Mouse (Mus musculus): ENCODE data around the gene Ano4. TPM values are rescaled to one million over a fixed set of nuclear protein-coding genes. Genes with fewer than 3 reads are reported as not detected.

Gene Ano4
- polyA plus RNA-seq, 1 experiment from 2014 or later, result 5.3 TPM

DNA sequence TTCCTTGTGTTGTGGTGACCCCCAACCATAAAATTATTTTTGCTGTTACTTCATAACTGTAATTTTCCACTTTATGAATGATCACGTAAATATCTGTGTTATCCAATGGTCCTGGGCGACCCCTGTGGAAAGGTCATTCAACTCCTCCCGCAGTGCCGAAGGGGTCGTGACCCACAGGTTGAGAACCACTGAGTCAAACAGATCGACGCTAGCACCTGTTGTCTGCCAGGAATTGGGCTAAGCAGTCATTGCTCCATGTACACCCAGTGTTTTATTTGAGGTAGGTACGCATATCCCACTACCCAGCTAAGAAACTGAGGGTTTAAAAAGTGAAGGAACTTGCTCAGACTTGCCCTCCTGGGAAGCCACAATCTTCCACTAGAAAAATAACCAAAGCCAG lies 14.8 kb downstream of the Ano4 start:
- no peak overlapping the region for H3K27ac ChIP-seq (replicated peaks in 1 of 2; ENCODE audit: control insufficient read depth in 1 of 2, insufficient read depth in 1 of 2, low read depth in 2 of 2, low read length in 2 of 2)
- H3K9me3 ChIP-seq (ENCODE audit: control insufficient read depth, low read length), result no peaks in the 10 kb centered on the region
- no peaks in the 10 kb centered on the region for H3K27me3 ChIP-seq (ENCODE audit: control insufficient read depth, insufficient read depth, low read length)
- no peaks in the 10 kb centered on the region for H3K4me1 ChIP-seq (ENCODE audit: control insufficient read depth in 2 of 2, insufficient read depth in 2 of 2, low read length in 2 of 2)
- H3K4me2 ChIP-seq (ENCODE audit: low read length), result no peak overlapping the region
- H3K4me3 ChIP-seq (ENCODE audit: control insufficient read depth in 1 of 2, insufficient read depth in 1 of 2, low read depth in 1 of 2, low read length in 2 of 2), result no peak overlapping the region
- 79% methylated on average over 8 of the region's 8 CpGs for WGBS
- no peak for ATAC-seq (ENCODE audit: insufficient number of reproducible peaks, insufficient read depth, low FRiP score, low read depth)
- no peaks in the 10 kb centered on the region for H3K36me3 ChIP-seq (ENCODE audit: control insufficient read depth, insufficient read depth, low read length)
- no peak overlapping the region for H3K9ac ChIP-seq (ENCODE audit: low read length)

DNA sequence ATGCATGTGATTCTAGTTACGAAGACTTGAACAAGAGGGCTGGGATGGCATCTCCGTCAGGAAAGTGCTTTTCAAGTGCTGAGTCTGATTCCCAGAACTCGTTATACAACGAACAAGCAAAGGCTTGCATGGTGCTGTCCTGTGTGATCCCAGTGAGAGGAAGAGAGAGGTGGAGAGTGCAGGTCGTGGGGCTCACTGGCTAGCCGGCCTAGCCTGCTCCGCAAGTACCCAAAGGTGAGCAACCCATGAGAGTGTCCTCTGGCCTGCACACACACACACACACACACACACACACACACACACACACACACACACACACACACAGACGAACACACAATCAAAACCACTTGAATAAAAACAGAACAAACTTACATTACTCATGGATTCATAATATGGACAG lies 15.7 kb downstream of the Ano4 start:
- no peaks in the 10 kb centered on the region for H3K4me1 ChIP-seq (ENCODE audit: control insufficient read depth in 2 of 2, insufficient read depth in 2 of 2, low read length in 2 of 2)
- no peak overlapping the region for H3K4me2 ChIP-seq (ENCODE audit: low read length)
- H3K9me3 ChIP-seq (ENCODE audit: control insufficient read depth, low read length), result no peaks in the 10 kb centered on the region
- H3K27ac ChIP-seq (replicated peaks in 1 of 2; ENCODE audit: control insufficient read depth in 1 of 2, insufficient read depth in 1 of 2, low read depth in 2 of 2, low read length in 2 of 2), result no peak overlapping the region
- no peaks in the 10 kb centered on the region for H3K36me3 ChIP-seq (ENCODE audit: control insufficient read depth, insufficient read depth, low read length)
- WGBS, result 78% methylated on average over 8 of the region's 8 CpGs
- no peak for ATAC-seq (ENCODE audit: insufficient number of reproducible peaks, insufficient read depth, low FRiP score, low read depth)
- H3K9ac ChIP-seq (ENCODE audit: low read length), result no peak overlapping the region
- no peaks in the 10 kb centered on the region for H3K27me3 ChIP-seq (ENCODE audit: control insufficient read depth, insufficient read depth, low read length)
- no peak overlapping the region for H3K4me3 ChIP-seq (ENCODE audit: control insufficient read depth in 1 of 2, insufficient read depth in 1 of 2, low read depth in 1 of 2, low read length in 2 of 2)

DNA sequence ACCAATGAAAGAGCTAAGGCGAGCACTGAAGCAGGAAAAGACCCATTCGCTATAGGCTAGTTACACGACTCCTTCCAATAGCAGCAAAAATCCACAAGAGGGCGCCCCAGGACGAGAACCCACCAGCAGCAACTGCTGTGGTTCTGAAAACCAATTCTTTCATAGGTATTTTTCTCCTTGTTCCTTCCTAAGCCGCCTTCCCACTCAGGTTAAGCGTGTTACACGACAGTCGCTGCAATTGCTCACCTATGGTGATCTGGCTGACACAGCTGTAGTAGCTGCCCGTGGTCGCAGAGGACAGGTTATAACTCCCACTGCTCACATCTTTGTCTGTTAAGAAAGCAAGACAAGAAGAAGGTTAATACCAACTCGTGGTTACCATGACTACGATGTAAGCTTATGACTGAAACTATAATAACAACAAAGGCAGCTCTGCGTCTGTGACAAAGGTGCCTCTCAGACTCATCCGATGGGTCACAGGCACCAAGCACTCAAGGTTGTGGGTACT lies 17.5 kb downstream of the Ano4 start:
- no peak overlapping the region for H3K9ac ChIP-seq (ENCODE audit: low read length)
- no peaks in the 10 kb centered on the region for H3K27me3 ChIP-seq (ENCODE audit: control insufficient read depth, insufficient read depth, low read length)
- WGBS, result 34% methylated on average over 15 of the region's 15 CpGs
- H3K27ac ChIP-seq (replicated peaks in 1 of 2; ENCODE audit: control insufficient read depth in 1 of 2, insufficient read depth in 1 of 2, low read depth in 2 of 2, low read length in 2 of 2), result no peak overlapping the region
- H3K4me3 ChIP-seq (ENCODE audit: control insufficient read depth in 1 of 2, insufficient read depth in 1 of 2, low read depth in 1 of 2, low read length in 2 of 2), result no peak overlapping the region
- no peak overlapping the region for H3K4me2 ChIP-seq (ENCODE audit: low read length)
- ATAC-seq (ENCODE audit: insufficient number of reproducible peaks, insufficient read depth, low FRiP score, low read depth), result no peak
- H3K4me1 ChIP-seq (ENCODE audit: control insufficient read depth in 2 of 2, insufficient read depth in 2 of 2, low read length in 2 of 2), result no peaks in the 10 kb centered on the region
- no peaks in the 10 kb centered on the region for H3K36me3 ChIP-seq (ENCODE audit: control insufficient read depth, insufficient read depth, low read length)
- H3K9me3 ChIP-seq (ENCODE audit: control insufficient read depth, low read length), result no peaks in the 10 kb centered on the region

GRCm38 (mm10) chr10:89326383-89326782 lies 18.2 kb downstream of the Ano4 start:
- 96% methylated on average over 5 of the region's 5 CpGs for WGBS
- Histone ChIP-seq H3K27ac (replicated peaks in 1 of 2; ENCODE audit: control insufficient read depth in 1 of 2, insufficient read depth in 1 of 2, low read depth in 2 of 2, low read length in 2 of 2) (no peak overlapping the region), H3K9ac (ENCODE audit: low read length) (no peak overlapping the region), H3K27me3 (ENCODE audit: control insufficient read depth, insufficient read depth, low read length) (no peaks in the 10 kb centered on the region), H3K4me3 (ENCODE audit: control insufficient read depth in 1 of 2, insufficient read depth in 1 of 2, low read depth in 1 of 2, low read length in 2 of 2) (no peak overlapping the region), H3K36me3 (ENCODE audit: control insufficient read depth, insufficient read depth, low read length) (no peaks in the 10 kb centered on the region), H3K9me3 (ENCODE audit: control insufficient read depth, low read length) (no peaks in the 10 kb centered on the region), H3K4me1 (ENCODE audit: control insufficient read depth in 2 of 2, insufficient read depth in 2 of 2, low read length in 2 of 2) (no peaks in the 10 kb centered on the region), H3K4me2 (ENCODE audit: low read length) (no peak overlapping the region)
- ATAC-seq (ENCODE audit: insufficient number of reproducible peaks, insufficient read depth, low FRiP score, low read depth), result no peak

DNA sequence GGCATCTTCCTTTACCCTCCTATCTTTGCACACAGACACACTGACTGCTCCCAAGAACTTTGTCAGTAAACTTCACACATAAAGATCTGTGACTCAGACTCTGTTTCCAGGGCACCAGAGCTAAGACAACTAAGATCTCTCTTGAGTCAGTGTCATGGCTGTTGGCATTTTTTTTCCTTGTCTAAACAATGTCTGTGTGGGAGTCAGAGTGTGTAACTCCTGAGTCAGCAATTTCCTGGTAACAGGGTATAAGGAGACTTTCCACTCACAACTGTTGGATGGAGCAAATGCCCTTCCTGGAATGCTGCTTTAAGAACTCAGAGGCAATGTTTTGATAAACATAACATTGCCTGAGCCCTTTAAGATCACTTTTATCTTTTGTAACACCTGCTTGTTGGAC lies 37.0 kb downstream of the Ano4 start:
- Histone ChIP-seq H3K4me3 (ENCODE audit: control insufficient read depth in 1 of 2, insufficient read depth in 1 of 2, low read depth in 1 of 2, low read length in 2 of 2) (no peak overlapping the region), H3K27ac (replicated peaks in 1 of 2; ENCODE audit: control insufficient read depth in 1 of 2, insufficient read depth in 1 of 2, low read depth in 2 of 2, low read length in 2 of 2) (no peak overlapping the region), H3K4me2 (ENCODE audit: low read length) (no peak overlapping the region), H3K9ac (ENCODE audit: low read length) (no peak overlapping the region), H3K9me3 (ENCODE audit: control insufficient read depth, low read length) (peaks cover 6% of the 10 kb centered on the region; the same call in 1 of the 2 replicates), H3K27me3 (ENCODE audit: control insufficient read depth, insufficient read depth, low read length) (no peaks in the 10 kb centered on the region), H3K4me1 (ENCODE audit: control insufficient read depth in 2 of 2, insufficient read depth in 2 of 2, low read length in 2 of 2) (no peaks in the 10 kb centered on the region), H3K36me3 (ENCODE audit: control insufficient read depth, insufficient read depth, low read length) (no peaks in the 10 kb centered on the region)
- ATAC-seq (ENCODE audit: insufficient number of reproducible peaks, insufficient read depth, low FRiP score, low read depth), result no peak

GRCm38 (mm10) chr10:89300346-89300745 lies 44.2 kb downstream of the Ano4 start:
- Histone ChIP-seq H3K4me1 (ENCODE audit: control insufficient read depth in 2 of 2, insufficient read depth in 2 of 2, low read length in 2 of 2) (no peaks in the 10 kb centered on the region), H3K27ac (replicated peaks in 1 of 2; ENCODE audit: control insufficient read depth in 1 of 2, insufficient read depth in 1 of 2, low read depth in 2 of 2, low read length in 2 of 2) (no peak overlapping the region), H3K36me3 (ENCODE audit: control insufficient read depth, insufficient read depth, low read length) (no peaks in the 10 kb centered on the region), H3K27me3 (ENCODE audit: control insufficient read depth, insufficient read depth, low read length) (no peaks in the 10 kb centered on the region), H3K9me3 (ENCODE audit: control insufficient read depth, low read length) (no peaks in the 10 kb centered on the region), H3K4me3 (ENCODE audit: control insufficient read depth in 1 of 2, insufficient read depth in 1 of 2, low read depth in 1 of 2, low read length in 2 of 2) (no peak overlapping the region), H3K9ac (ENCODE audit: low read length) (no peak overlapping the region), H3K4me2 (ENCODE audit: low read length) (no peak overlapping the region)
- 78% methylated on average over 2 of the region's 2 CpGs for WGBS
- no peak for ATAC-seq (ENCODE audit: insufficient number of reproducible peaks, insufficient read depth, low FRiP score, low read depth)

DNA sequence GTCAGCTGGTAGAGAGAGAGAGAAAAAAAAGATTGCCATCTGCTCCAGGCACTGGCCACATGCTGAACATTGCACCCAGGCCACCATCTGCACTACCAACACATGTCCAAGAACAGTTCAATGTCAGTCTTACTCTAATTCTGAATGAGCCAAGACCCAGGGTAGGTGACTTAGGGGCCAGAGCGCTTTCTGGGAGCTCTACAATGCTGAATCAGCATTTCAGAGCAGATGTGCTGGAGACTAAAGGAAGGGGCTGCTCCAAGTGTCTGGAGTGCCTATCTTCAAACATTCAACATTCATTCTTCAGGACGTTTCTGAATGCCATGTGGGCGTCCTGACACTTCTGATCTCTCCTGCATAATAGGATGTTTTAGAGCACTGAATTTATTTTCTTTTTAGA lies 51.8 kb downstream of the Ano4 start:
- no peak for ATAC-seq (ENCODE audit: insufficient number of reproducible peaks, insufficient read depth, low FRiP score, low read depth)
- 62% methylated on average over 3 of the region's 3 CpGs for WGBS
- Histone ChIP-seq H3K4me2 (ENCODE audit: low read length) (no peak overlapping the region), H3K9me3 (ENCODE audit: control insufficient read depth, low read length) (no peaks in the 10 kb centered on the region), H3K9ac (ENCODE audit: low read length) (no peak overlapping the region), H3K36me3 (ENCODE audit: control insufficient read depth, insufficient read depth, low read length) (no peaks in the 10 kb centered on the region), H3K4me1 (ENCODE audit: control insufficient read depth in 2 of 2, insufficient read depth in 2 of 2, low read length in 2 of 2) (no peaks in the 10 kb centered on the region), H3K4me3 (ENCODE audit: control insufficient read depth in 1 of 2, insufficient read depth in 1 of 2, low read depth in 1 of 2, low read length in 2 of 2) (no peak overlapping the region), H3K27ac (replicated peaks in 1 of 2; ENCODE audit: control insufficient read depth in 1 of 2, insufficient read depth in 1 of 2, low read depth in 2 of 2, low read length in 2 of 2) (no peak overlapping the region), H3K27me3 (ENCODE audit: control insufficient read depth, insufficient read depth, low read length) (no peaks in the 10 kb centered on the region)

DNA sequence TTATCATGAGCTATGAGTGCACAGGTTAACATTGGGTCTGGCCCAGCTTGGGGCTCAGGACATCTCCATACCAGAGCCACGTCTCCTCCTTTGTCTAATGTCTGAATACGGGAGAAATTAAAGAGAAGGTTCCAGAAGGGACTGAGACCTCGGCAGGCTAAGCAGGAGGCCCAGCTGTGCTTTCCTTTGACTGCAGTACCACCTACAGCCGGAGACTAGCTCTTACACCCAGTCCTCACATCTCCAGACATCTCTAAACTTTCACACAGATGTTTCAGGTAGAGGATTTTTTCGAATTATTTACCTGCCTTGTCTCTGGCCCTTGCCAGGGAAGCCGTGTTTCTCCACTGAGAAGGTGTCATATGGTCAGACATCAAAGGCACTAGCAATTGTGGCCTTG lies 53.9 kb downstream of the Ano4 start:
- H3K4me3 ChIP-seq (ENCODE audit: control insufficient read depth in 1 of 2, insufficient read depth in 1 of 2, low read depth in 1 of 2, low read length in 2 of 2), result no peak overlapping the region
- no peak for ATAC-seq (ENCODE audit: insufficient number of reproducible peaks, insufficient read depth, low FRiP score, low read depth)
- no peaks in the 10 kb centered on the region for H3K36me3 ChIP-seq (ENCODE audit: control insufficient read depth, insufficient read depth, low read length)
- H3K9ac ChIP-seq (ENCODE audit: low read length), result no peak overlapping the region
- H3K27me3 ChIP-seq (ENCODE audit: control insufficient read depth, insufficient read depth, low read length), result no peaks in the 10 kb centered on the region
- WGBS, result 71% methylated on average over 6 of the region's 6 CpGs
- H3K4me1 ChIP-seq (ENCODE audit: control insufficient read depth in 2 of 2, insufficient read depth in 2 of 2, low read length in 2 of 2), result no peaks in the 10 kb centered on the region
- no peak overlapping the region for H3K4me2 ChIP-seq (ENCODE audit: low read length)
- no peak overlapping the region for H3K27ac ChIP-seq (replicated peaks in 1 of 2; ENCODE audit: control insufficient read depth in 1 of 2, insufficient read depth in 1 of 2, low read depth in 2 of 2, low read length in 2 of 2)
- no peaks in the 10 kb centered on the region for H3K9me3 ChIP-seq (ENCODE audit: control insufficient read depth, low read length)

All from heart, embryonic 14.5 days (tissue).